Mouse (Mus musculus) heart, adult 11 months (tissue): ENCODE results near the gene Olfr710.
"Not testable (repeated sequence)": the region's sequence is repeated elsewhere in the genome, so short reads cannot be mapped to it uniquely, and the experiment has no call there.

Experiments
- DNase-seq: peaks from one replicate; pipeline ENCODE4 v3.0.0; 2022

Gene Olfr710

DNA sequence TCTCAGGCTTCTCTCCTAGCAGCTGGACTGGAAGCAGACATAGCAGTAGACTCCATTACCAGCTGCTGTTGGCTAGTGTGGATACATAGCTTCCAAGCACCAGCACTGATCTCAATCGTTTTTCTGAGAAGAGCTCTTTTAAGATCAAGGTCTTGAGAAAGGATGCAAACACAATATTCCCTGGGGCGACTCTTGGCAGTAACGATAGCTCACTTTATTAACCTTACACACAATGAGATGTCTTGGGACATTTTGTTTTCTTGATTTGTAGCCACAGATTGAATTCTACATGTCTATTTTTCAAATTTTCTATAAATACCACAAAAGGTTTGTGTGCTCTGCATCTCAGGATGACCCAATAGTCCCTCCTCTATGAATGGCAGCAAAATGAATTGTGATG is at the start of gene Olfr710:
Gene Olfr710, minus strand, starts transcription at position 101 of the 400 bp plus-strand sequence.
- DNase-seq = no peak

DNA sequence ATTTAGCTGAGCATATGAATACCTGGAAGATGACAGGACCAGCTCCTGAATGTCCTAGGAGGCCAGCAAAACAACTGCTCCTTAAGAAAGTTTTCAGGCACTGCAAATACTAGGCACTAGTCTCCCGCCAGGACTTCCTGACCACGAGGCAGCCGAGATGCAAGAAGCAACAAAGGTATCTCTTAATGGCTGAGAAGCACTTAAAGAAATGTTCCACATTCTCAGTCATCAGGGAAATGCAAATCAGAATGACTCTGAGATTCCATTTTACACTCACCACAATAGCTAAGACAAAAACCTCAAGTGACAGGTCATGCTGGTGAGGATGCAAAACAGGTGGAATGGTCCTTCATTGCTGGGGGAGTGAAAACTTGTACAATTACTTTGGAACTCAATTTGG is 37.1 kb upstream of the Olfr710 start:
- no peak for DNase-seq

DNA sequence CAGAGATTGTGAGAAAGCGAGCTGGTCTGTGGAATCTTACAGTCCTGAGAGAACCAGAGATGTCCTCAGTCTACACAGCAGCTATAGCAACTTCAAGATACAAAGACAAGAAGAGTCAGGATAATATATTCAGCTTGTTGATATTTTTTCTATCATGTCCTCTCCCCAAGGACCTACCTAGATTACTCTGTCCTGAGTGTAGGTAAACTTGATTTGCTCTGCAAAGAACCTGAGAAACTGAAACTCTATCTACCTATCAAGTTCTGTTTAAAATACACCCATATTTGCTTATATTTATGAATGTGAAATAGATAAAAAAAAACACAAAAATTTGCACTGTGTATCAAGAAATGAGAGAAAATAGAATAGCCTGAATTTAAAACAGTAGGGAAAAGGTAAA is 27.2 kb upstream of the Olfr710 start, which contains the start of gene Olfr711:
Gene Olfr711, minus strand, starts transcription at position 101 of the 400 bp plus-strand sequence.
- no peak for DNase-seq

DNA sequence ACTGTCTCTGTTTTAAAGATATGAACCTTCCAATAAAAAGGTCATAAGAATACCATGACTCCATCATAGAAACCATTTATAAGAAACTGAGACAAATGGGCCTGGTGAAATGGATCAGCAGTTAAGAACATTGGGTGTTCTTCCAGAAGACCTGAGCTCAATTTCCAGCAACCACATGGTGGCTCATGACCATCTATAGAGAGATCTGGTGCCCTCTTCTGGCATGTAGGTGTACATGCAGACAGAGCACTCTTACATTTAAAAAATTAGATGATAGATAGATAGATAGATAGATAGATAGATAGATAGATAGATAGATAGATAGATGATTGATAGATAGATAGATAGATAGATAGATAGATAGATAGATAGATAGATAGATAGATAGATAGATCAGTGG is 19.4 kb upstream of the Olfr710 start:
- not testable (repeated sequence) for DNase-seq

DNA sequence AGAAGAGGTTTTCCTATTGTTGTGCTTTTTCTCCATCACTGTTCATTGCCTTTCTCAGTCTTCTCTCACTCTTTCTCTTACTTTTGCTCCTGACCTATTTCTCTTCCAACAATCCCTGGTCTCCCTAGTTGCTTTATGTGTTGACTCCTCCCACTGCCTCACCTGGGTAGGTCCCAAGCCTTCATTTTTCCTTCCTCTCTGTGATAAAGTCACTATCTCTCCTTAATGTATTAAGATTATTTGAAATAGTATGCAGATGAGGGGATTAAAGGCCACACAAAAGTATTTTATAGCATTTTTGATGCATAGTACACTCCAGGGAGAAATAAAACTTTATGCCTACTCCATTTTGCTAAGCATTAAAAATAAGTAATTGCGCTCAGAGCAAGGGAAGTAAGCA is 15.7 kb upstream of the Olfr710 start, which contains the start of gene Olfr6:
Gene Olfr6, minus strand, starts transcription at position 101 of the 400 bp plus-strand sequence.
- no peak for DNase-seq

DNA sequence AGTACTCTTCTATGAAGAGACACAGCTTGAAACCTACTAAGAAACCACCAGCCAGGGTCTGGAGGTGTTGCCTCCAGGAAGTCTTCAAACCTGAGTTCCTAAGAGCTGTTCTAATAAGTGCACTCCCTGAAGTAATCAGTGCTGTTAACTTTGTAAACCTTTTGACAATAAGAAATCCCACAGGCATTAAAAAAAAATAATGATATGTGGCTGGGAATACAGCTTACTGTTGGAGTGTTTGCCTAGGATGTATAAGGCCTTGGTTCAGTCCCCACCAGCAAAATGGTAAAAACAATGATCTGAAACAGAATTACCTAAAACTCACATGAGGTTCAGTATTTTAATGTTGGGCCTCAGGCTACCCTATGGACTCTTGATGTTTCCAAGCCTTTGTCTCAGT is 16.0 kb downstream of the Olfr710 start, which contains the start of gene Olfr709-ps1:
Gene Olfr709-ps1, minus strand, starts transcription at position 101 of the 400 bp plus-strand sequence.
- DNase-seq = no peak

DNA sequence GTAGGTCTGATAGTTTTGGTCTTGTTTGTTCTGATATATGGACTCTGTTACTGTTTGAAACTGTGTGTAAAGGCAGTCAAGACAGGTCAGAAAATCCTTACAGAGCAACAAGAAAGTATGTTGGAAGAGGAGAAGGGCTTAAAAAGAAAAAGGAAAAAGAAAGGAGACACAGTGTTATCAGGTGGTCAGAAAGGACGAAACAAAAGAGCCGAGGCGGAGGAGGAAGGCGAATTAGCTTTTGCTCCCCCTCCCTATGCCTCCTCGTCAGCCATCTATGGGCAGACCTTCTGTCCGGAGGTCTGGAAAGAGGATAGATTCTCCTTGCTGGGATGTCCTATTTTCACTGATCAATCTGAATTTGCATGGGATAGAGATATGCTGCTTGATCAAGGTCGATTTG is 27.2 kb downstream of the Olfr710 start:
- not testable (repeated sequence) for DNase-seq

DNA sequence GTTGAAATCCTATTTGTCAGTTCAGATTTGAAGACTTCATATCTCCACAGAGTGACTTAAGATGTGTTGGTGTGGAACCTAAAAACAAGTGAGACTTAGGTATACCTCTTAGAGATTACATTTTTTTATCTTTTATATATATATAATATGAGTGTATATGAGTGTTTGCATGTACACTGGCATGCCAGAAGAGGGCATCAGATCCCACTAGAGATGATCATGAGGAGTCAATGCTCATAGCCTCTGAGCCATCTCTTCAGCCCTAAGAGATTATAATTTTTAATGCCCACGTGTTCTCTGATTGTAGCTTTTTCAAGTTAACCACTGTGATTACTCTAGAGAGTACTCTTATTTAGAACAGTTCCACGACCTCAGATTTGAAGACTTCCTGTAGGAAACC is 40.4 kb downstream of the Olfr710 start, which contains the start of gene Olfr1532-ps1:
Gene Olfr1532-ps1, plus strand, starts transcription at position 326 of the 400 bp plus-strand sequence.
- no peak for DNase-seq

DNA sequence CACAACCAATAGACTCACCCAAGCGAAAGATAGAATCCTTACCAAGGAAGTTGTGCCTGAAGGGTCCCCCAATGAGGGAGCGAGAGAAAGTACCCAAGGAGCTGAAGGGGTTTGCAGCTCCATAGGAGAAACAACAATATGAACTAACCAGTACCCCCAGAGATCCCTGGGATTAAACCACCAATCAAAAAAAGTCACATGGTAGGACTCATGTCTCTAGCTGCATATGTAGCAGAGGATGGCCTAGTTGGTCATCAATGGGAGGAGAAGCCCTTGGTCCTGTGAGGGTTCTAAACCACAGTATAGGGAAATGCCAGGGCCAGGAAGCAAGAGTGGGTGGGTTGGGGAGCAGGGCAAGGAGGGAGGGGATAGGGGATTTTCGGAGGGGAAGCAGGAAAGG is 47.0 kb downstream of the Olfr710 start, which contains the start of gene Olfr707:
Gene Olfr707, minus strand, starts transcription at position 101 of the 400 bp plus-strand sequence.
- DNase-seq = not testable (repeated sequence)
